Mouse (Mus musculus) liver, adult 2 months (tissue): ENCODE data around the gene Zfp704.

Experiments used
- CTCF ChIP-seq: fragments of 200-500 bp; IDR thresholded peaks from 2 replicates; pipeline ENCODE4 v1.5.1; 2011; ENCODE audit warnings: low read depth, low read length, control low read depth
- POLR2A ChIP-seq: fragments of 200-500 bp; IDR thresholded peaks from 2 replicates; pipeline ENCODE4 v1.6.1; 2011; ENCODE audit warnings: low read length, control low read depth; ENCODE audit not compliant: insufficient read depth; ENCODE audit errors: extremely low read depth

DNA sequence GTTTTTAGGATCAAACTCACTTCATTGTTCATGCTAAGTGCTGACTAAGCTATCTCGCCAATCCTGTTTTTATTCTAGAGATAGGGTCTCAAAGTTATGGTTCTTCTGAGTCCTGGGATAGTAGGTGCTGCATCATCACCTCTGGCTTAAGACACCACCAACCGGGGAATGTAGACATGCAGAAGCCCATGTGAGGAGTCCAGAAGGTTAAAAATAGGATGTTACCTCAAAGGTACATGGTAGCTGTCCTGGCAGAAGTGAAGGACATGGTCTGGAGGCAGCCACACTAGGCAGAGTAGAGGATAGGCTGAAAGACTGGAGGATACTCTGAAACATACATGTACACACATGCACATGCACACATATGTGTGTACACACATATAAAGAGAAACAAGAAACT, 65.5 kb downstream of the Zfp704 start:
- TF ChIP-seq CTCF: no peak
- TF ChIP-seq POLR2A: no peak
